Mouse (Mus musculus) olfactory bulb, adult 2 months (tissue): ENCODE results near the gene F3.

Experiments
- CTCF ChIP-seq: fragments of 200-500 bp; IDR thresholded peaks from 2 replicates; pipeline ENCODE4 v1.5.1; 2012; ENCODE audit warnings: low read depth, mild to moderate bottlenecking, low read length, moderate library complexity; ENCODE audit not compliant: insufficient read depth
- POLR2A ChIP-seq: fragments of 200-500 bp; IDR thresholded peaks from 2 replicates; pipeline ENCODE4 v1.6.1; 2012; ENCODE audit warnings: mild to moderate bottlenecking, low read depth, low read length, moderate library complexity; ENCODE audit not compliant: insufficient read depth

DNA sequence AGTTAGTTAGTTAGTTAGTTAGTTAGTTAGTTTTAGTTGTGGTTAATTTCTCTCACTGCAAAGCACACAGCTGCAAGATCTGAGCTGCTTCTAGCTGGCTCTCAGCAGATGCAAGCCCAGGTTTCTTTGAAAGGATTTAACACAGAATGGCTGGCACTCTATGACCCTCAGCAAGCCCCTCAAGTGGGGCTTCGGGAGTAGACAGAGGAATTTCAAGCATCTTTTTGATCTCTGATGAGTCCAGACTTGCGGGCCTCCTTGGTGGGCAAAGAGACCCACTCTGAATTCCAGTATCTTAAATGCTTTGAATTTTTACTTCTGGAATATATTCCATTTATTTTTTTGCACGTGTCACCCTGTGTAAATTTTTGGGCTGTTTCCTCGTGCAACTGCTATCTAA, 44.4 kb upstream of the F3 start:
- TF ChIP-seq CTCF, result no peak
- TF ChIP-seq POLR2A, result no peak
